Mouse (Mus musculus) brain, embryonic 14.5 days (tissue): ENCODE measurements around the gene Cpne4.

Source experiments
- CTCF ChIP-seq: fragments of 200-500 bp; IDR thresholded peaks from 2 replicates; pipeline ENCODE4 v1.5.1; 2012; ENCODE audit warnings: inconsistent platforms, mild to moderate bottlenecking, moderate library complexity, borderline replicate concordance; ENCODE audit not compliant: insufficient read depth, insufficient read length; ENCODE audit errors: extremely low read depth
- POLR2A ChIP-seq: fragments of 200-500 bp; IDR thresholded peaks from 2 replicates; pipeline ENCODE4 v1.6.1; 2012; ENCODE audit warnings: mild to moderate bottlenecking, inconsistent platforms, borderline replicate concordance; ENCODE audit not compliant: poor library complexity, insufficient read depth, insufficient read length, severe bottlenecking; ENCODE audit errors: extremely low read depth

- TF ChIP-seq POLR2A (no peak), CTCF (no peak)
Measured at GRCm38 (mm10) chr9:104594979-104595378, 47.9 kb downstream of the Cpne4 start.
